Mouse (Mus musculus) ES-Bruce4 (cell line): ENCODE results near the gene Acsm2. TPM values are rescaled to one million over a fixed set of nuclear protein-coding genes. Genes with fewer than 3 reads are reported as not detected.

ENCODE experiments used
- H3K27ac ChIP-seq: 2 replicates; pipeline ENCODE4 v1.5.1; 2012; ENCODE audit warnings: low read length, inconsistent platforms; ENCODE audit not compliant: insufficient read depth
- H3K27me3 ChIP-seq: 2 replicates; pipeline ENCODE4 v1.6.1; 2012; ENCODE audit warnings: mild to moderate bottlenecking, low read length, inconsistent platforms; ENCODE audit not compliant: control insufficient read depth, poor library complexity, insufficient read depth, severe bottlenecking
- H3K36me3 ChIP-seq: 2 replicates; pipeline ENCODE4 v1.6.1; 2012; ENCODE audit warnings: inconsistent platforms, mild to moderate bottlenecking, low read length, moderate library complexity; ENCODE audit not compliant: control insufficient read depth, poor library complexity, insufficient read depth, severe bottlenecking
- H3K4me1 ChIP-seq: one replicate; pipeline ENCODE4 v1.8.1; 2011; ENCODE audit warnings: low read length; ENCODE audit not compliant: control insufficient read depth, insufficient read depth
- H3K4me3 ChIP-seq: 2 replicates; pipeline ENCODE4 v1.5.1; 2011; ENCODE audit warnings: low read depth, mild to moderate bottlenecking, low read length
- H3K9ac ChIP-seq: 2 replicates; pipeline ENCODE4 v1.6.1; 2012; ENCODE audit warnings: low read depth, mild to moderate bottlenecking, inconsistent platforms; ENCODE audit not compliant: poor library complexity, severe bottlenecking
- H3K9me3 ChIP-seq: replicated peaks from 2 replicates; pipeline ENCODE4 v1.6.1; 2012; ENCODE audit warnings: mild to moderate bottlenecking, low read length, inconsistent platforms; ENCODE audit not compliant: control insufficient read depth, poor library complexity, insufficient read depth, severe bottlenecking
- CTCF ChIP-seq: IDR thresholded peaks from one replicate; pipeline ENCODE4 v1.8.1; 2011; ENCODE audit warnings: low read depth, low read length
- EP300 ChIP-seq: IDR thresholded peaks from 2 replicates; pipeline ENCODE4 v1.6.1; 2011; ENCODE audit warnings: low read depth, low read length; ENCODE audit not compliant: insufficient read depth
- POLR2A ChIP-seq: IDR thresholded peaks from one replicate; pipeline ENCODE4 v1.8.1; 2011; ENCODE audit warnings: low read length; ENCODE audit not compliant: insufficient read depth
- polyA plus RNA-seq: library from polyadenylated mRNA; stranded (reverse); fragments of >200 nt; gene quantifications from 2 replicates; pipeline ENCODE4 v1.2.4, GENCODE M21; 2011; ENCODE audit warnings: low read depth; ENCODE audit not compliant: missing spikeins, insufficient read depth, insufficient read length

Acsm2 gene
- polyA plus RNA-seq, 1 experiment: not detected

DNA sequence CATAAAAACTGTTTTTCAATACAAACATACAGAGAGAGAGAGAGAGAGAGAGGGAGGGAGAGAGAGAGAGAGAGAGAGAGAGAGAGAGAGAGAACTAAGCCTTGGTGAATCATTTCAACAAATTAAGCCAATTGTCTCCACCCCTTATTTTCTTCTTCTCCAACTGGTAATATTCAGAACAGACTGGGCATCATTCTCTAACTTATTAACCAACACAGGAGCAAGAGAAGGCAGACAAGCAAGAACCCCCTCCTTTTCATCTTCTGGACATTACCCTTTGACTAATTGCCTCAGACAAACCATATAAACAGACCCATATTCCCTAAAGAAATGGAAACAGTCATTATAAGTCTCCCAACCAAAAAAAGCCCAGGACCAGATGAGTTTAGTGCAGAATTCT is 84.6 kb downstream of the Acsm2 start:
- H3K4me3 ChIP-seq: no peak overlapping the region
- H3K9me3 ChIP-seq: no peaks in the 10 kb centered on the region
- H3K9ac ChIP-seq: no peak overlapping the region
- no peaks in the 10 kb centered on the region for H3K36me3 ChIP-seq
- H3K27ac ChIP-seq: no peak overlapping the region
- H3K27me3 ChIP-seq: no peaks in the 10 kb centered on the region
- no peak for TF ChIP-seq POLR2A
- no peak for TF ChIP-seq EP300
- no peak for TF ChIP-seq CTCF
- no peaks in the 10 kb centered on the region for H3K4me1 ChIP-seq

- no peak overlapping the region for H3K4me3 ChIP-seq
- H3K36me3 ChIP-seq: no peaks in the 10 kb centered on the region
- H3K9ac ChIP-seq: no peak overlapping the region
- H3K4me1 ChIP-seq: no peaks in the 10 kb centered on the region
- TF ChIP-seq EP300: no peak
- no peak for TF ChIP-seq POLR2A
- no peak for TF ChIP-seq CTCF
- H3K27me3 ChIP-seq: no peaks in the 10 kb centered on the region
- no peaks in the 10 kb centered on the region for H3K9me3 ChIP-seq
- no peak overlapping the region for H3K27ac ChIP-seq
Observed at GRCm38 (mm10) chr7:119642307-119642706, 88.2 kb downstream of the Acsm2 start.

Other genes with a start within 250 kb of the Acsm2 start
- gene Gp2, start 95.1 kb upstream of the Acsm2 start, polyA plus RNA-seq: not detected in 2 replicates
- not detected in 2 replicates for gene Umod, start 75.1 kb upstream of the Acsm2 start, polyA plus RNA-seq
- not detected in 2 replicates for gene Acsm5, start 34.9 kb upstream of the Acsm2 start, polyA plus RNA-seq
- not detected in 2 replicates for gene Pdilt, start 30.9 kb upstream of the Acsm2 start, polyA plus RNA-seq
- gene Acsm1, start 52.7 kb downstream of the Acsm2 start, polyA plus RNA-seq: not detected in 2 replicates
- not detected in 2 replicates for gene Acsm4, start 135.7 kb downstream of the Acsm2 start, polyA plus RNA-seq
- gene Thumpd1, start 166.5 kb downstream of the Acsm2 start, polyA plus RNA-seq: 67.9 and 68.0 TPM in 2 replicates
- gene Acsm3, start 206.6 kb downstream of the Acsm2 start, polyA plus RNA-seq: not detected in 2 replicates
- gene Rexo5, start 239.7 kb downstream of the Acsm2 start, polyA plus RNA-seq: 27.0 and 31.4 TPM in 2 replicates
- gene Eri2, start 239.7 kb downstream of the Acsm2 start, polyA plus RNA-seq: 22.1 and 26.9 TPM in 2 replicates